Mouse (Mus musculus) myocyte (in vitro differentiated cells): ENCODE data around the gene Plscr1.

Source experiments
- MYOD1 ChIP-seq, 3 experiments: IDR thresholded peaks; one replicate each; pipeline ENCODE4 v1.6.1; 2011; ENCODE audit warnings: control low read depth in 2 of 3, low read depth in 2 of 3, mild to moderate bottlenecking in 2 of 3, moderate library complexity in 1 of 3; ENCODE audit not compliant: insufficient read length in 2 of 3, control insufficient read depth in 1 of 3
- POLR2A ChIP-seq: IDR thresholded peaks from one replicate; pipeline ENCODE4 v1.6.1; 2011; ENCODE audit warnings: low read depth, mild to moderate bottlenecking, control low read depth, moderate library complexity; ENCODE audit not compliant: insufficient read length
- SRF ChIP-seq: IDR thresholded peaks from one replicate; pipeline ENCODE4 v1.6.1; 2011; ENCODE audit warnings: low read depth; ENCODE audit not compliant: control insufficient read depth, insufficient read length
- USF1 ChIP-seq: IDR thresholded peaks from one replicate; pipeline ENCODE4 v1.6.1; 2011; ENCODE audit warnings: low read depth, mild to moderate bottlenecking, control low read depth, moderate library complexity

DNA sequence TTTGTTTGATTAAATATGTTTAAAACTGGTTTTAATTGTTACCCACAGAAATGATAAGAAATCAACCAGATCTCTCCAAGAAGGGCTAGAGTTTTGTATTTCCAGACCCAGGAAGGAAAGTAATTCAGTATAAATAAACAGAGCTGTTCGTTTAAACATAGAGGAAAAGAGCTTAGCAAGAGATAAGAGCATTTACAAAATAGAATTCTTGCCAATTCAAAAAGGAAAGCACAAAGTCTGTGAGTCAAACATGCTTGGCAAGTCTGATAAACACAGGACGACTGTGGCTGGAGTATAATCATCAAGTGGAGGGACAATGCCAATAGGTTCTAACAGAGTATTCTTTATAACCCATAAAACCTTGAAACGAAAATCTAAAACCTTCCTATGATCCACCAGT, 38.5 kb upstream of the Plscr1 start:
- no peak for TF ChIP-seq POLR2A
- no peak for TF ChIP-seq USF1
- TF ChIP-seq MYOD1 (IDR thresholded peaks at IDR 0.05; ENCODE audit: control insufficient read depth in 1 of 3, insufficient read length in 2 of 3, low read depth in 2 of 3): no peak
- TF ChIP-seq SRF: no peak
